Mouse (Mus musculus) heart, embryonic 11.5 days (tissue): ENCODE results near the gene 1700037C18Rik. TPM values are rescaled to one million over a fixed set of nuclear protein-coding genes. Genes with fewer than 3 reads are reported as not detected.
A peak's percentile ranks its signal among the peaks of the same experiment; 100 is the strongest.
"Not testable (repeated sequence)": the region's sequence is repeated elsewhere in the genome, so short reads cannot be mapped to it uniquely, and the experiment has no call there.

Source experiments
- ATAC-seq: fragments of 200-750 bp; cut with Nextera tagmentation; replicated peaks from 2 replicates; pipeline ENCODE4 v1.8.0; 2017; ENCODE audit warnings: moderate library complexity; ENCODE audit not compliant: insufficient number of reproducible peaks, low FRiP score, low TSS enrichment
- H3K27ac ChIP-seq: fragments of 300-500 bp; sonication (generic); 2 replicates; pipeline ENCODE4 v1.5.1; 2014; ENCODE audit warnings: mild to moderate bottlenecking, low read depth, low read length
- H3K27me3 ChIP-seq: fragments of 300-500 bp; sonication (generic); 2 replicates; pipeline ENCODE4 v1.6.1; 2014; ENCODE audit warnings: mild to moderate bottlenecking, low read length, mixed read lengths; ENCODE audit not compliant: control insufficient read depth, insufficient read depth
- H3K36me3 ChIP-seq: fragments of 300-500 bp; sonication (generic); 2 replicates; pipeline ENCODE4 v1.6.1; 2014; ENCODE audit warnings: mild to moderate bottlenecking, low read length, moderate library complexity, mixed read lengths; ENCODE audit not compliant: control insufficient read depth, insufficient read depth
- H3K4me1 ChIP-seq: fragments of 300-500 bp; sonication (generic); 2 replicates; pipeline ENCODE4 v1.6.1; 2014; ENCODE audit warnings: low read length; ENCODE audit not compliant: control insufficient read depth, insufficient read depth
- H3K4me2 ChIP-seq: fragments of 300-500 bp; sonication (generic); 2 replicates; pipeline ENCODE4 v1.6.1; 2014; ENCODE audit warnings: mild to moderate bottlenecking, moderate library complexity
- H3K4me3 ChIP-seq: fragments of 300-500 bp; sonication (generic); 2 replicates; pipeline ENCODE4 v1.5.1; 2014; ENCODE audit warnings: low read depth, low read length
- H3K9ac ChIP-seq: fragments of 300-500 bp; sonication (generic); 2 replicates; pipeline ENCODE4 v1.6.1; 2014; ENCODE audit warnings: mild to moderate bottlenecking, low read depth, low read length, moderate library complexity
- H3K9me3 ChIP-seq: fragments of 300-500 bp; sonication (generic); replicated peaks from 2 replicates; pipeline ENCODE4 v1.6.1; 2016; ENCODE audit warnings: low read length; ENCODE audit not compliant: control insufficient read depth
- WGBS: fragments of 180-500 bp; shearing (Covaris S2); extraction: QIAGEN DNeasy Blood & Tissue Kit; methylation state at CpG from one replicate; pipeline ENCODE4 v1.1.7; 2014; ENCODE audit not compliant: insufficient replicate concordance; 5-methylcytosine and 5-hydroxymethylcytosine counted together
- polyA plus RNA-seq: library from polyadenylated mRNA; unstranded; fragments of >200 nt; fragmentation: Nextera tagmentation; extraction: Ambion mirVana; gene quantifications from 2 replicates; pipeline ENCODE4 v1.2.1, GENCODE M21; 2014

Gene 1700037C18Rik
- polyA plus RNA-seq, 1 experiment from 2014 or later = 5.4 TPM

GRCm38 (mm10) chr16:3855776-3856175 is 52.7 kb downstream of the 1700037C18Rik start:
- ATAC-seq = no peak
- Histone ChIP-seq H3K36me3 (no peaks in the 10 kb centered on the region; the same call in 1 of the 2 replicates), H3K27ac (no peak overlapping the region), H3K4me2 (no peak overlapping the region), H3K4me1 (no peaks in the 10 kb centered on the region), H3K27me3 (no peaks in the 10 kb centered on the region), H3K9me3 (no peaks in the 10 kb centered on the region), H3K4me3 (no peak overlapping the region), H3K9ac (no peak overlapping the region)
- WGBS = 63% methylated on average over 1 of the region's 1 CpGs

GRCm38 (mm10) chr16:3854437-3855182 is 53.9 kb downstream of the 1700037C18Rik start:
- H3K4me1 ChIP-seq = no peaks in the 10 kb centered on the region
- 62% methylated on average over 11 of the region's 11 CpGs for WGBS
- H3K4me2 ChIP-seq = no peak overlapping the region
- no peaks in the 10 kb centered on the region for H3K36me3 ChIP-seq
- H3K9me3 ChIP-seq = no peaks in the 10 kb centered on the region
- H3K27me3 ChIP-seq = no peaks in the 10 kb centered on the region
- no peak overlapping the region for H3K27ac ChIP-seq
- ATAC-seq = no peak
- no peak overlapping the region for H3K9ac ChIP-seq
- no peak overlapping the region for H3K4me3 ChIP-seq

- no peak overlapping the region for H3K27ac ChIP-seq
- H3K4me1 ChIP-seq = peaks cover 6% of the 10 kb centered on the region
- no peak overlapping the region for H3K4me2 ChIP-seq
- H3K9me3 ChIP-seq = no peaks in the 10 kb centered on the region
- 35% methylated on average over 12 of the region's 12 CpGs for WGBS
- H3K9ac ChIP-seq = no peak overlapping the region
- H3K4me3 ChIP-seq = no peak overlapping the region
- ATAC-seq = no peak
- H3K27me3 ChIP-seq = no peaks in the 10 kb centered on the region
- no peaks in the 10 kb centered on the region for H3K36me3 ChIP-seq
Observed at GRCm38 (mm10) chr16:3852586-3852985, 55.9 kb downstream of the 1700037C18Rik start.

GRCm38 (mm10) chr16:3851301-3851700 is 57.2 kb downstream of the 1700037C18Rik start:
- H3K4me1 ChIP-seq, H3K9me3 ChIP-seq, ATAC-seq, H3K27ac ChIP-seq, H3K27me3 ChIP-seq, H3K4me2 ChIP-seq, H3K36me3 ChIP-seq, H3K9ac ChIP-seq, H3K4me3 ChIP-seq: not testable (repeated sequence)
- WGBS = 86% methylated on average over 11 of the region's 13 CpGs

GRCm38 (mm10) chr16:3848416-3848815 is 60.1 kb downstream of the 1700037C18Rik start:
- H3K4me2 ChIP-seq = no peak overlapping the region
- H3K36me3 ChIP-seq = no peaks in the 10 kb centered on the region
- no peak overlapping the region for H3K4me3 ChIP-seq
- H3K9ac ChIP-seq = no peak overlapping the region
- no peaks in the 10 kb centered on the region for H3K9me3 ChIP-seq
- ATAC-seq = no peak
- no peak overlapping the region for H3K27ac ChIP-seq
- WGBS = 59% methylated on average over 3 of the region's 3 CpGs
- H3K4me1 ChIP-seq = peaks cover 6% of the 10 kb centered on the region
- H3K27me3 ChIP-seq = no peaks in the 10 kb centered on the region

- ATAC-seq = no peak
- Histone ChIP-seq H3K9ac (peak overlapping the region; percentile 74), H3K4me1 (peaks cover 6% of the 10 kb centered on the region), H3K27ac (no peak overlapping the region), H3K9me3 (no peaks in the 10 kb centered on the region), H3K27me3 (no peaks in the 10 kb centered on the region), H3K4me2 (peak overlapping the region; percentile 81), H3K4me3 (peak overlapping the region; percentile 71), H3K36me3 (no peaks in the 10 kb centered on the region)
- WGBS = 45% methylated on average over 4 of the region's 4 CpGs
Observed at GRCm38 (mm10) chr16:3847871-3848270, 60.6 kb downstream of the 1700037C18Rik start.

GRCm38 (mm10) chr16:3846711-3847518 is 61.6 kb downstream of the 1700037C18Rik start, which contains the start of gene Zfp174:
Zfp174 (plus strand) TSS chr16:3847268.
- Histone ChIP-seq H3K4me1 (peaks cover 6% of the 10 kb centered on the region), H3K4me3 (peak within 1 kb of the TSS; percentile 71), H3K9me3 (no peaks in the 10 kb centered on the region), H3K27me3 (no peaks in the 10 kb centered on the region), H3K27ac (0 out of 2 replicates have a peak within 1 kb of the TSS, but pooled peaks have one; percentile 6), H3K36me3 (no peaks in the 10 kb centered on the region), H3K4me2 (peak within 1 kb of the TSS; percentile 81), H3K9ac (peak within 1 kb of the TSS; percentile 74)
- WGBS = 3% methylated on average over 38 of the region's 38 CpGs
- peak; percentile 100 for ATAC-seq
